Mouse (Mus musculus): ENCODE measurements around the gene Rpl18.

DNA sequence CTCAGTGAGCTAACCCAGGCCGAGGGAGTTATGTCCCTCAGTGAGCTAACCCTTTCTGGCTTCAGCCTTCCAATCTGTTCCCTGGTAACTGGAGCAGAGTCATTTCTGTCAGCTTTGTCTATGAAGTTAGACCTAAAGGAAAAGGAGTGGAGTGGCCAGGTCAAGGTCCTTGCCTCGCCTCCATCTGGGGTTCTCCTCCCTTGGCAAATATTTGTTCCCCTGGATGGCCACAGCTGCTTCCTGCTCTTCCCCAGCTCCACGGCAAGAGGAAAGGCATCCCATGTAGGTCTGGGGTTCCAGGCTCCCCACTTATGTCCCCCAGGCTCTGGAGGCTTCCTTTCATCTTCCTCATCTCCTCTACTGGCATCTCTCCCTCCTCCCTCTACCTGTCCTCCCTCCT is 12.4 kb downstream of the Rpl18 start:
- no peak for TF ChIP-seq POLR2A (IDR thresholded peaks at IDR 0.05; ENCODE audit: low read depth, low read length)
- TF ChIP-seq CTCF (IDR thresholded peaks at IDR 0.05; ENCODE audit: extremely low read depth, insufficient read depth, insufficient read length, insufficient replicate concordance), result no peak

All from spleen, adult 2 months (tissue).